Mouse (Mus musculus) thymus, adult 2 months (tissue): ENCODE data around the gene Nop56.

ENCODE experiments used
- CTCF ChIP-seq: fragments of 200-500 bp; IDR thresholded peaks from 2 replicates; pipeline ENCODE4 v1.5.1; 2012; ENCODE audit warnings: mild to moderate bottlenecking, control low read depth, low read length, moderate library complexity, borderline replicate concordance; ENCODE audit not compliant: control insufficient read depth, poor library complexity, insufficient read depth; ENCODE audit errors: extremely low read depth
- POLR2A ChIP-seq: fragments of 200-500 bp; IDR thresholded peaks from 2 replicates; pipeline ENCODE4 v1.6.1; 2012; ENCODE audit warnings: mild to moderate bottlenecking, low read length, control low read depth, moderate library complexity; ENCODE audit not compliant: control insufficient read depth, poor library complexity, insufficient read depth; ENCODE audit errors: extremely low read depth

DNA sequence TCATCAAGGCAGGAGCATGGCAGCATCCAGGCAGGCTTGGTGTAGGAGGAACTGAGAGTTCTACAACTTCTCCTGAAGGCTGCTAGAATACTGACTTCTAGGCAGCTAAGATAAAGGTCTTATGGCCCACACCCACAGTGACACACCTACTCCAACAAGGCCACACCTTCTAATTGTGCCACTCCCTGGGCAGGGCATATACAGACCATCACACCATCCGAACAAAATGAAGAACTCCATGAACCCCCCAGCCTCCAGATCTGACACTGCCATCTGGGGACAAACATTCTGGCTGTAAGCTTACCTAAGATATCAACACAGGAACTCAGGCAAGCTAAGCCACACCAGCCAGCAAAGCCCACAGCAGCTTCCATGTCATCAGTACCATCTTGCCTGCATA lies 8.7 kb upstream of the Nop56 start:
- TF ChIP-seq POLR2A: no peak
- TF ChIP-seq CTCF: no peak
